Mouse (Mus musculus) liver, adult 2 months (tissue): ENCODE results near the gene Zpr1. TPM values are rescaled to one million over a fixed set of nuclear protein-coding genes. Genes with fewer than 3 reads are reported as not detected.

ENCODE experiments used
- DNase-seq: peaks from one replicate; pipeline ENCODE4 v3.0.0-alpha.2; 2011; ENCODE audit warnings: low read depth, low spot score; ENCODE audit errors: extremely low read depth
- H3K27ac ChIP-seq: fragments of 200-500 bp; replicated peaks from 2 replicates; pipeline ENCODE4 v1.5.1; 2012; ENCODE audit warnings: low read depth, mild to moderate bottlenecking, control low read depth, inconsistent platforms, low read length; ENCODE audit not compliant: insufficient read depth
- H3K27me3 ChIP-seq: fragments of 200-500 bp; 2 replicates; pipeline ENCODE4 v1.6.1; 2012; ENCODE audit warnings: mild to moderate bottlenecking, moderate library complexity, low read length, inconsistent platforms; ENCODE audit not compliant: control insufficient read depth, insufficient read depth
- H3K36me3 ChIP-seq: fragments of 200-500 bp; 2 replicates; pipeline ENCODE4 v1.6.1; 2012; ENCODE audit warnings: low read length, inconsistent platforms; ENCODE audit not compliant: control insufficient read depth, insufficient read depth
- H3K4me1 ChIP-seq: fragments of 200-500 bp; 2 replicates; pipeline ENCODE4 v1.6.1; 2011; ENCODE audit warnings: low read length; ENCODE audit not compliant: control insufficient read depth, insufficient read depth
- H3K4me3 ChIP-seq: fragments of 200-500 bp; 2 replicates; pipeline ENCODE4 v1.5.1; 2011; ENCODE audit warnings: low read depth, mild to moderate bottlenecking, control low read depth, low read length, moderate library complexity; ENCODE audit not compliant: insufficient read depth
- H3K79me2 ChIP-seq: fragments of 200-500 bp; 2 replicates; pipeline ENCODE4 v1.6.1; 2012; ENCODE audit warnings: inconsistent platforms, mild to moderate bottlenecking, low read length, moderate library complexity; ENCODE audit not compliant: control insufficient read depth, insufficient read depth
- H3K9ac ChIP-seq: fragments of 200-500 bp; 2 replicates; pipeline ENCODE4 v1.6.1; 2012; ENCODE audit warnings: low read depth, mild to moderate bottlenecking, control low read depth, inconsistent platforms, low read length
- CTCF ChIP-seq: fragments of 200-500 bp; IDR thresholded peaks from 2 replicates; pipeline ENCODE4 v1.5.1; 2011; ENCODE audit warnings: low read depth, low read length, control low read depth
- POLR2A ChIP-seq: fragments of 200-500 bp; IDR thresholded peaks from 2 replicates; pipeline ENCODE4 v1.6.1; 2011; ENCODE audit warnings: low read length, control low read depth; ENCODE audit not compliant: insufficient read depth; ENCODE audit errors: extremely low read depth
- WGBS: fragments of 180-500 bp; shearing (Covaris S2); methylation state at CpG from one replicate; pipeline ENCODE4 v1.1.7; 2018; 5-methylcytosine and 5-hydroxymethylcytosine counted together
- polyA plus RNA-seq: library from polyadenylated mRNA; depleted of rRNA; stranded (reverse); fragments of >200 nt; gene quantifications from 2 replicates; pipeline ENCODE4 v1.2.3, GENCODE M21; 2012
- total RNA-seq: library from RNA; depleted of rRNA; stranded (reverse); fragments of >200 nt; gene quantifications from 2 replicates; pipeline ENCODE4 v1.2.3, GENCODE M21; 2014

Zpr1 gene
- total and polyA plus RNA-seq, 2 experiments: 23.0 to 25.9 TPM

GRCm38 (mm10) chr9:46238850-46239249 is 34.0 kb upstream of the Zpr1 start:
- WGBS: 36% methylated on average over 7 of the region's 7 CpGs
- Histone ChIP-seq H3K27me3 (no peaks in the 10 kb centered on the region), H3K9ac (no peak overlapping the region), H3K4me3 (no peak overlapping the region), H3K79me2 (peaks cover 8% of the 10 kb centered on the region), H3K27ac (peak overlapping the region; percentile 28; the same call in 1 of the 2 replicates), H3K36me3 (no peaks in the 10 kb centered on the region), H3K4me1 (peaks cover 28% of the 10 kb centered on the region)
- DNase-seq: peak; percentile 77
- TF ChIP-seq POLR2A (no peak), CTCF (no peak)

- WGBS: 45% methylated on average over 7 of the region's 7 CpGs
- TF ChIP-seq CTCF (no peak), POLR2A (peak; percentile 35; the same call in 1 of the 2 replicates)
- peak within 1 kb of the TSS; percentile 45 for H3K4me3 ChIP-seq
- no peaks in the 10 kb centered on the region for H3K36me3 ChIP-seq
- no peaks in the 10 kb centered on the region; the same call in 1 of the 2 replicates for H3K79me2 ChIP-seq
- peaks cover 28% of the 10 kb centered on the region for H3K4me1 ChIP-seq
- H3K27me3 ChIP-seq: no peaks in the 10 kb centered on the region
- H3K27ac ChIP-seq: peak within 1 kb of the TSS; percentile 91
- peak within 1 kb of the TSS; percentile 71 for H3K9ac ChIP-seq
- peak; percentile 87 for DNase-seq
These were observed 32.2 kb upstream of the Zpr1 start, which contains the start of gene Apoa4 for GRCm38 (mm10) chr9:46240526-46241153. Gene Apoa4, plus strand, starts transcription at chr9:46240696.

- Histone ChIP-seq H3K79me2 (no peaks in the 10 kb centered on the region; the same call in 1 of the 2 replicates), H3K27ac (peak overlapping the region; percentile 91), H3K9ac (peak overlapping the region; percentile 71), H3K36me3 (no peaks in the 10 kb centered on the region), H3K4me3 (no peak overlapping the region), H3K27me3 (no peaks in the 10 kb centered on the region), H3K4me1 (peaks cover 28% of the 10 kb centered on the region)
- DNase-seq: peak; percentile 45
- no peak for TF ChIP-seq POLR2A
- no peak for TF ChIP-seq CTCF
- WGBS: 64% methylated on average over 2 of the region's 2 CpGs
These were observed 31.0 kb upstream of the Zpr1 start for GRCm38 (mm10) chr9:46241818-46242217.

GRCm38 (mm10) chr9:46243122-46243521 is 29.7 kb upstream of the Zpr1 start:
- peak overlapping the region; percentile 23; the same call in 1 of the 2 replicates for H3K9ac ChIP-seq
- no peak overlapping the region for H3K27ac ChIP-seq
- no peaks in the 10 kb centered on the region; the same call in 1 of the 2 replicates for H3K79me2 ChIP-seq
- no peak overlapping the region for H3K4me3 ChIP-seq
- peaks cover 28% of the 10 kb centered on the region for H3K4me1 ChIP-seq
- H3K27me3 ChIP-seq: no peaks in the 10 kb centered on the region
- 85% methylated on average over 4 of the region's 4 CpGs for WGBS
- H3K36me3 ChIP-seq: no peaks in the 10 kb centered on the region
- no peak for DNase-seq
- TF ChIP-seq CTCF (no peak), POLR2A (no peak)

GRCm38 (mm10) chr9:46243584-46243983 is 29.3 kb upstream of the Zpr1 start:
- Histone ChIP-seq H3K4me3 (no peak overlapping the region), H3K9ac (no peak overlapping the region), H3K27ac (no peak overlapping the region), H3K79me2 (no peaks in the 10 kb centered on the region; the same call in 1 of the 2 replicates), H3K27me3 (no peaks in the 10 kb centered on the region), H3K36me3 (no peaks in the 10 kb centered on the region), H3K4me1 (peaks cover 25% of the 10 kb centered on the region)
- TF ChIP-seq POLR2A: no peak
- no peak for TF ChIP-seq CTCF
- 69% methylated on average over 8 of the region's 8 CpGs for WGBS
- no peak for DNase-seq
